Mouse (Mus musculus) ES-E14 (cell line): ENCODE measurements around the gene Tnip1.

Experiments used
- CHD2 ChIP-seq: IDR thresholded peaks from 2 replicates; pipeline ENCODE4 v1.6.1; 2014; ENCODE audit warnings: mild to moderate bottlenecking, low read depth, low read length, inconsistent platforms
- HCFC1 ChIP-seq: IDR thresholded peaks from 2 replicates; pipeline ENCODE4 v1.6.1; 2012; ENCODE audit warnings: low read length, inconsistent platforms, borderline replicate concordance; ENCODE audit not compliant: insufficient read depth
- MAFK ChIP-seq: IDR thresholded peaks from 2 replicates; pipeline ENCODE4 v1.6.1; 2014; ENCODE audit warnings: mild to moderate bottlenecking, low read depth, low read length, inconsistent platforms; ENCODE audit not compliant: insufficient read depth
- ZNF384 ChIP-seq: IDR thresholded peaks from 2 replicates; pipeline ENCODE4 v1.6.1; 2012; ENCODE audit warnings: low read depth, low read length, inconsistent platforms

GRCm38 (mm10) chr11:54971365-54972048, 8.8 kb upstream of the Tnip1 start:
- TF ChIP-seq ZNF384 (no peak), MAFK (no peak), HCFC1 (no peak), CHD2 (no peak)
